Mouse (Mus musculus): ENCODE data around the gene Dtx4.

DNA sequence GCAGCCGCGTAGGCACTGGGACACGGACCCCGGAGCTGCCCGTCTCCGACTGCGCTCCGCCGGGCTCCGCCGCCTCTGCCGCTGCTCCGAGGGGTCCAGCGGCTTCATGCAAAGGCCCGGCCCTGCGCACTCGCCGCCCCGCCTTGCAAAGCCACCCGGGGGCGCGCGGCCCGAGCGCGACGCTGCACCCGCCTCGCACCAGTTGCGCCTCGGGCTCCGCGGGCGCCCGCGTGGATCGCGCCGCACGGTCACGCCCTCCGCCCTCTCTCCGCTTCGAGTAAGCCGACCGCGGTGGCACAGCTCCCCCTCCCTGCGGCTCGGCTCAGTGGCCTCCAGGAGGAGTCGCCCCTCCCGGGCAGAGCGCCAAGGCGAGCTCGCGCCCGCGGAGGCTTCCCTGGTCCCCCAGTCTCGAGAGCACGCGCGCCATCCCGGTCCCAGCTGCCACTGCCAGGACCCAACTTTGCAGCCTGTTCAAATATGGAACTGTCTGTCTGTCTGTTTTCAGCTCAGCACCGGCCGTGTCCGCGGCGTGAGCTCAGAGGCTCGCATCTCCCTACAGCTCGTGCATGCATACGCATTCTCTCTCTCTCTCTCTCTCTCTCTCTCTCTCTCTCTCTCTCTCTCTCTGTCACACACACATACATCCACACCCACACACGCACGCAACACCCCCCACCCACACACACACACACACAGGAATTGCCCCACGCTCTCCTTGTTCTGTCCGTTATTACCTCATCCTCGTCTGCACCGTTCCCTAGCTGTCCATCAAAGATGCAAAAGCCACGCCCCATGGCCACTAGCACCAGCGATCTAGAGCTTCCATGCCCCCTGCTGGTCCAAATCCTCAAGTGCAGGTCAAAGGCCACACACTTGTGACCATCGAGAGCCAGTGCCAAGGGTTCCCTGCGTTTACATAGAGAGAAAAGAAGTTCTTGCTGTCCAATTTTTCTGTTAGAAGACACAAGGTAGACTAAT, at the start of gene Dtx4:
- TF ChIP-seq CTCF (IDR thresholded peaks at IDR 0.05; ENCODE audit: insufficient read depth, low read depth, low read length) (peak; percentile 90), POLR2A (IDR thresholded peaks at IDR 0.05; ENCODE audit: insufficient read depth, low read depth, low read length) (0 out of 2 replicates have a peak, but pooled peaks have one; percentile 18)

All from olfactory bulb, adult 2 months (tissue).